In the genomic region with DNA sequence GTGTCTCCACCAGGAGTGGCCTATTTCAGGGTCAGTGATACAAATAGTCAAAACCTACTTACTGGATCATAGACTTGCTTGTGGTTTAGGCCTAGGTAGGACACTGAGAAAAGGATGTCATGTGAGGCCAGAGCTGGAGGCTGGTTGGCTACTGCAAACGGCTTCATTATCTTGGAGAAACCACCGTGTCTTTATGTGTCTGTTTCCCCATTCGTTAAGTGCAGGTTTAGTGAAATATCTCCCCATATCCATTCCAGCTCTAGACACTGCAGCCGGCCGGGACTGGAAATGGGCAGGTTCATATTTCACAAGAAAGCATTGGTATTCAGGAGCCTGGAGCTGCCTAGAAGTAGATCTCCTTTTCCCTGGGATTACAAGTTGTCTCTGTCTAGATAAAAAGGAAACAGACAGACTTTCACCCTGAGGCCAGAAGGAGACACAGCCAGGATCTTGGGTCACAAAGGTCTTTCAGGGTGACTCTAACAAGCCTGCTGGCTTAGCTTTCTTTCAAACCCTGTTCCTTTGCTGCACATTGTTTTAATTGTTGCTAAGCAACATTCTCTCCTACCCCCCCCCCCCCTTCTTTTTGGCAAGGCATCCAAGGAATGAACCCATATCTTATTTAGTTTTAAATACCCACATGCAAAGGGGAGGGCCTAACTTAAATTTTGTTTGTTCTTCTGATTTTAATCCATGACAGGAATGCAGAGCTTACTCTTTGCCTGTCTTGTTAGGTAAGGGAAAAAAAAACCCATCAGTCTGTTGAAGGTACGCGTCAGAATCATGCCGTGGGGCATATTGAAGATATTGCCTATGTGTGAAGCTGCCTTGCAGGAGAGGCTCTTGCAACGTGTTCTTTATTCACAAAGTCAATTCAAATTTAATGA, we compare ENCODE assay signal across 8 mouse cellular contexts. TPM values are rescaled to one million over a fixed set of nuclear protein-coding genes. Genes with fewer than 3 reads are reported as not detected.
A peak's percentile ranks its signal among the peaks of the same experiment; 100 is the strongest.
DNase-seq lines count a peak whose midpoint lies in the region; ATAC-seq lines count a peak whose summit lies in the region.

No protein-coding gene starts in this region.

- 31% methylated on average over 9 of the region's 9 CpGs for WGBS in hindbrain, embryonic 16.5 days

- DNase-seq in adrenal gland, adult 2 months: peak; percentile 45
- no peak for DNase-seq in adrenal gland, postnatal 25 days
- peak; percentile 80 for DNase-seq in embryo, embryonic 10.5 days (ENCODE audit: low spot score)
- peak; percentile 26 for DNase-seq in lung, postnatal 36 days
- DNase-seq in spleen, postnatal 36 days (ENCODE audit: low spot score in 2 of 2): no peak
- DNase-seq in cerebellum, postnatal 14 days: no peak
- no peak for DNase-seq in natural killer cell, adult 2 months (ENCODE audit: low spot score in 2 of 2)

- no peak overlapping the region for H3K4me3 ChIP-seq in hindbrain, embryonic 16.5 days (ENCODE audit: low read length)

- no peaks in the 10 kb centered on the region for H3K27me3 ChIP-seq in hindbrain, embryonic 16.5 days (replicated peaks; ENCODE audit: control insufficient read depth, insufficient read depth, low read length)

- H3K9me3 ChIP-seq in hindbrain, embryonic 16.5 days (ENCODE audit: control insufficient read depth, low read length): no peaks in the 10 kb centered on the region

- peaks cover 11% of the 10 kb centered on the region for H3K4me1 ChIP-seq in hindbrain, embryonic 16.5 days (ENCODE audit: control insufficient read depth, insufficient read depth, low read depth, low read length)

- H3K9ac ChIP-seq in hindbrain, embryonic 16.5 days (ENCODE audit: low read depth, low read length): no peak overlapping the region

- no peak overlapping the region for H3K4me2 ChIP-seq in hindbrain, embryonic 16.5 days (ENCODE audit: low read length)

- ATAC-seq in hindbrain, embryonic 16.5 days: peak; percentile 59

- H3K36me3 ChIP-seq in hindbrain, embryonic 16.5 days (ENCODE audit: control insufficient read depth, insufficient read depth, low read length): no peaks in the 10 kb centered on the region

- peak overlapping the region; percentile 63; the same call in 1 of the 2 replicates for H3K27ac ChIP-seq in hindbrain, embryonic 16.5 days (ENCODE audit: low read depth, low read length)

RNA-seq across cellular contexts. Expression of a gene that starts 36.4 kb away (rescaled TPM):
- total RNA-seq in adrenal gland, adult 2 months (2021): 100 to 1,000 TPM; 120 to 176 TPM
- polyA plus RNA-seq in adrenal gland, adult 2 months (2012; rRNA removed): 13.2 and 23.0 TPM in 2 replicates
- 168 and 197 TPM in 2 replicates for total RNA-seq in adrenal gland, postnatal 25 days (2021)
- 5.4 and 5.6 TPM in 2 replicates for polyA plus RNA-seq in hindbrain, embryonic 16.5 days (2015; fragmentation: Nextera tagmentation; extraction: Ambion mirVana)

Comparison
In these comparisons a context has a peak if more than half of its experiments do, and no peak if none do; other contexts are left out.
1. DNase-seq: peak in adrenal gland, adult 2 months (single experiment), embryo, embryonic 10.5 days (single experiment) and lung, postnatal 36 days (single experiment); none in adrenal gland, postnatal 25 days (single experiment), spleen, postnatal 36 days (0 of 2), cerebellum, postnatal 14 days (0 of 2) and natural killer cell, adult 2 months (0 of 2).